Mouse (Mus musculus) adrenal gland, postnatal 4 days (tissue): ENCODE data around the gene Sost. TPM values are rescaled to one million over a fixed set of nuclear protein-coding genes. Genes with fewer than 3 reads are reported as not detected.
A peak's percentile ranks its signal among the peaks of the same experiment; 100 is the strongest.
"Not testable (repeated sequence)": the region's sequence is repeated elsewhere in the genome, so short reads cannot be mapped to it uniquely, and the experiment has no call there.

Source experiments
- DNase-seq, 2 experiments: peaks; one replicate each; pipeline ENCODE4 v3.0.0; 2021 to 2022; ENCODE audit warnings: low spot score in 2 of 2, mixed read lengths in 2 of 2
- long read RNA-seq, 2 experiments: library from polyadenylated mRNA; stranded (forward); transcript quantifications; one replicate each; pipeline ENCODE4 v2.0.0; 2021
- total RNA-seq, 2 experiments: library from RNA; stranded (reverse); gene quantifications; 2 replicates each; pipeline ENCODE4 v1.2.3; 2021

The Sost gene
- total RNA-seq = under 1 TPM; 0.20 to 0.25 TPM
- long read RNA-seq, experiment 1 = 0 reads
- long read RNA-seq, experiment 2 = 0 reads

DNA sequence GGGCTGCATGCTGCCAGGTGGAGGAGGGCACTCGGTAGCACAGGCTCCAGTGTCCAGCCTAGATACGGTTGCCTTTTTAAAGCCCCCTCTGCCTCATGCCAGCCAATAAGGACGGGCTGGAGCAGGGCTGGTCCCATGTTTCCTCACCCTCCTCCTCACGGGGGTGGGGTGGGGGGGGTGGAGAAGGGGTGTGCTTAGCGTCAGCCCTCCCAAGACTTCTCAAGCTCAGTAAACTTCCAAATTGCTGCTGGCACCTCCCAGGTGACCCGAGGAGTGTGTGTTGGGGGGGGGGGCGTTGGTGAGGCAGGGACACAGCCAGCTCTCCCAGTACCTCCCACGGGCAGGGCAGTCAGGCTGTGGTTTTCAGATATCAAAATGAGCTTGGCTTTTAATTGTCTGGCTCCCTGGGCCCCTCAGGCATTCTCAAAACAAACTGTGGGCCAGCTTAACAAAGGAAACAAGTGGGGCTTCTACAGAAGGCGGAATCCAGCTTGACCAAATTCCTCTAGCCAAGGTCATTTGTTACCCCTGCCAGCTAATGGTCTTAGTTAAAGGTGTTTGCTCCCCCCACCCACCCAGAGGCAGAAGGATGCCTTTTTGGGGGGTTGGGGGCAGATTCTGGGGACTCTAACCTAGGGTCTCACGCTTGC, at the start of gene Sost:
TSS of gene Sost (minus strand) at position 51 of the 650 bp plus-strand sequence.
- DNase-seq = no peak

DNA sequence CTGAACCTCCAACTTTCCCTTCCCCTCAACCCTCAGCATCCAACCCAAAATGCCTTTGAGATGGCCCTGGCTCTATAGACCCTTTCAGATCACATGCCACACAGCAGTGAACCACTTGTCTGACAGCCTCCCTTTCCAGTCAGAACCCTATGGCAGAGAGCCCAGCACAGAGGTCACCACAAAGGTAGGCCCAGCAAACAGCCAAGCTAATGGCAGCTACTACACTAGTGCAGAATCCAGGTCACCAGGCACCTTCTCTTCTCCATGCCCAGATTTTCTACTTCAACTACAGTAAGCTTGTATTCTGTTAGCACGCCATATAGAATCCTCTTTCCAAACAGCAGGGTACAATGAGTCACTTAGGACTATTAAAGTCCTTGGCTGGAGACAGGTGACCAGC, 49.3 kb upstream of the Sost start:
- DNase-seq = no peak

DNA sequence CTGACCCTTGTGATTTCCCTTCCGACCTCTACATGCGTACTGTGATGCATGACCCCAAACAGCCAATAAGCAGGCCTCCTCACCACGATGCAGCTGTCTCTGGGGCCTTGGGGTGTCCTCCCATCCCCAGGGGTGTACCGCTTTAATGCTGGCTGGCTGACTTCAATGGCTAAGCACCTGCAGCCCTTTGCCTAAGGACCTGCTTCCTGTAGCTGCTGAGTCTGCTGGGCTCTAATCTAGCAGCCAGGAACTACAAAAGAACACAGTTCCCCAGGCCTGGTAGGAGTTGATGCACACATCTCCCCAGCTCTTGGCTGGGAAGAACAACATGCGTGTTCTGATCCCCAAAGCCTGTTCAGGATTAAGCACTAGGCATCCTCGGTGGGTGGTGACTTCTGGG, 48.7 kb upstream of the Sost start:
- no peak for DNase-seq

DNA sequence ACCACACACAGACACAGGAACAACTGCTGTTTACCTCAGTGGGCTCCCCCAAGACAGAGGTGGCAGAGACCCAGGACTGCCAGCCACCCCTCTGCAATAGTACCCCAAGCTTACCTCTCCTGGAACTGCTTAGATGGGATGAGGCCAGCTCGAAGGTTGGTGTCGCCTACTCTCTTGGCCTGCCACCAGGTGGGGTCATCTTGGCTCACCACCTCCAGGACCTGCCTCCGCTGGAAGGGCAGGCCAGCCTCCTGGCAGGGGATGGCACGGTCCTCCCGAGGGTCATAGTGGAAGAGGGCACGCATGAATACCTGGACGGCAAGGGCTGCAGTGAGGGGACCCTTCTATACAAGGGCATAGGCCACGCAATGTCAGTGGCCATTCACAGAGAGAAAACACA, 46.4 kb upstream of the Sost start:
- no peak for DNase-seq

GRCm38 (mm10) chr11:102011510-102011909, 44.7 kb upstream of the Sost start:
- DNase-seq = no peak

- no peak for DNase-seq
Observed at GRCm38 (mm10) chr11:102010140-102010539, 43.3 kb upstream of the Sost start.

DNA sequence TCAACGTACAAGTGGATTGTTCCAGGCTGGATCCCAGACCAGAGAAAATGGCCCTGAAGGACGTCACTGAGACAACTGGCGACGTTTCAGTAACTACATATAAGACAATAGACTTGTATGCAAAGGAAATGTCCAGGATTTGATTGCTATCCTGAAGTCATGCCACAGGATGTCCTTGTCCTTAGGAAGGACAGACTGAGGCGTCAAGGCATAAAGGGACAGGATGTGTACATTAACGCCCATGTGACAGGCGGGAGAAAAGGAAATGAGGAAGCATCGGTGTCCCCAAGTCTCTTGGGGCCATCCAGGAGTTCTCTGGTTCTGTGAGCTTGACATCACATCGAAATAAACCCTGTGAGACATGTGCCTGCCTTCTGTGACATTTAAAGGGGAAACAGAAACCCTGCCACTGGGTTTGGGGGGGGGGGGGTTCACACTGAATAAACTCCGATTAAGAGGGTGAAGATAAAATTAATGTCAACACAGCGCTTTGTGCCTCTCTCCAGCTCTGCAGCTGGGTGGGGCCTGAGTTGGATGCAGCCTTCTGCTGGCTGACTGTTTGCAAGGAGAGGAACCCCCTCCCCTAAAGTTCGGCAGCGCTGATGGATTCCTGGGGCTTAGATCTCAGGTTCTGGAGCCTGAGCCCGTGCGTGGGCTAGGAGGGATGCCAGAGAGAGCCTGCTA, 42.3 kb upstream of the Sost start:
- no peak for DNase-seq

DNA sequence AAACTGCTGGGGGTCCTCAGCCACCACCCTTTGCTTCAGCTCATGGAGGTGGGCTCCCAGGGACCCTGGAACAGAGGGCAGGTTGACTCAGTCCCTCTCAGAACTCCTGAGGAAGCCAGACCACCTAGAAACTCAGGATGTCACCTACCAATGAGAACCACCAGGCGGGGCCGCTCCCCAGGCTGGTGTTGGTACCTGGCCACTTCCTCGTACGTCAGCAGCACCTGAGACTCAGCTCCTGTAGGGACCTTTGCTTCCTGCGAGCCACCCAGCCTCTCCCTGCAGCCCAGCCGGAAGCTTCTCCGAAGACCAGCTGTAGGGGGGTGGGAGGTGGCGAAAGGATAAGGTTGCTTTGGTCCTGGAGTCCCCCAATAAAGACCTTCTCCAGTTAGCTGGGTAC, 41.6 kb upstream of the Sost start:
- no peak for DNase-seq

- DNase-seq = no peak
Observed at GRCm38 (mm10) chr11:102006688-102007087, 39.9 kb upstream of the Sost start.

- no peak for DNase-seq
Observed at GRCm38 (mm10) chr11:102006271-102006670, 39.5 kb upstream of the Sost start.

DNA sequence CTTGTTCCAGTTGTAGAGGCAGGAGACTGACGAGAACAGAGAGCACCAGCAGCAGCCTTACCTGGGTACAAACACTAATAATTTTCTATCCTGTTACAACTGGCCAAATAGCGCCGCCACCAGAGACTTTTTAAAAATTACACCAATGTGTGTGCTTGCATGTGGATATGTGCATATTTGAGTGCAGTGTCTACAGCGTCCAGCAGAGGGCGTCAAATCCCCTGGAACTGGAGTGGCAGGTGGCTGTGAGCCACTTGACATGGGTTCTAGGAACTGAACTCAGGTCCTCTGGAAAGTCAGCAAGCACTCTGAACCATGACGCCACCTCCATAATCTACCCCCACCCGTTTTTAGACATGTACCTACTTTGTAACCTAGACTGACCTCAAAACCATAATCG, 37.4 kb upstream of the Sost start:
- no peak for DNase-seq

DNA sequence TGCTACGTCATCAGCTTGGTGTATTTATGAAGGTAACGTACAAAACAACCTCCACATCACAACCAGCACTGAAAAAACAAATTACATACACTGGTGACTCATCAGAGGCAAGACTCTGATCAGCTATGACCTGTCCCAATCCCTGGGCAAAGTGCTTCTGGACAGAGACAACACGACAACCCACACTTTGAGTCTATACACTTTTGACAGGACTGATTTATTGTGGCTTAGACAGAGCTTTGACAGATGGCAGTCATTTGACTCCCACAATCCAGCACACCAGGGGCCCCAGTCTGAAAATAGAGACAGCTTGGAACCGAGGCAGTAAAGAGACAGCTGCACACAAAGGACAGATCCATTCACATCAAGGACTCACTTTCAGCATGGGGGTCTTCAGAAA, 32.7 kb upstream of the Sost start:
- no peak for DNase-seq

DNA sequence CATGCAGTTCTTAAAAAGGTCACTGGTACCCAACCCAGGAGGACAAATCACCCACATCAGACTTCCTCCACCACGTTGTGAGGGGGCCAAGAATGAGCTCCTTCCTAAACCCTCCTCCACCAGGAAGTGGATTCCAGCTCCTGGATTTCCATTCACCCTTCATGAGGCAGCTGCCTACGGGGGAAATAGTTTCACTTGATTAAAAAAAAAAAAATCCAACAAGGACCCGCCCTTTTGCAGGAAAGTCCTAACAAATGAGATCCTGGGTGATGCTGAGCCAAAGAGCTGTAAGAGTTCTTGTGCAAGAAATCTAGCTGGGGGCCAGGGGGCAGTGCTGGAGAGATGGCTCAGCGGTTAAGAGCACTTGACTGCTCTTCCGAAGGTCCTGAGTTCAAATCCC, 31.4 kb upstream of the Sost start:
- DNase-seq = no peak

DNA sequence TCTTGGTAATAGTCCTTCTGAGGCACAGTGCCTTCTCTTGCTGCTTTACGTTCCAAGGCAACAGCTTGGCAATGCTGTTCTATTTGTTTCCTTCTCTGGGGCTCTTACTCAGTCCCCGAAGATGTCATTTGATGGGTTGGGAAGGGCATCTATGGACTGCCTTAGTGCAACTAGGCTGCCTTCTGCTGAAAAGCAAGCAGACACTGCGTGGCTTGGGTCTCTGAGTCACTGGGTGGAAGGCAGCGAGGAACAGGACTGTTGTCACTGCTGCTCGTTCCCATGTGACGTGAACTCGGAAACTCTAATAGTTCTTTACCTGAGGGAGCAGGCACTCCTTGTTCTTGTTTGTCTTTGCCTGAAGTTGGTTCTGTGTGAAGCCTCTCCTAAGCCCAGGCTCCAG, 29.1 kb upstream of the Sost start:
- DNase-seq = no peak

- DNase-seq = no peak
Observed at GRCm38 (mm10) chr11:101994100-101994499, 27.3 kb upstream of the Sost start.

DNA sequence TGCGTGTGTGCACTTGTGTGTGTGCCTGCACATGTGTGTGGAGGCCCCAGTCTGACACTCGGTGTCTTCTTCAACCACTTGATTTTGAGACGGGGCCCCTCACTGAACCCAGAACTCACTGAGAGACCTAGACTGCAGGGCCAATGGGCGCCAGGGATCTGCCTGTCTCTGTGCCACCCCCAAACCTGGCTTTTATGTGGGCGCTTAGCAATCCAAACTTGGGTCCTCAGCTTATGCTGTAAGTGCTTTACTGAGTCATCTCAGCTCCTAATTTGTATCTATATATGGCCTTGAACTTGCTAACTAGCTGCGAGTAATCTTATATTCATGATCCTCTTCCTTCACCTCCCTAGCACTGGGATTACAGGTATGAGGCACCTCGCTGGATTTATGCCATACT, 25.6 kb upstream of the Sost start:
- no peak for DNase-seq

GRCm38 (mm10) chr11:101991813-101992212, 25.0 kb upstream of the Sost start:
- no peak for DNase-seq

DNA sequence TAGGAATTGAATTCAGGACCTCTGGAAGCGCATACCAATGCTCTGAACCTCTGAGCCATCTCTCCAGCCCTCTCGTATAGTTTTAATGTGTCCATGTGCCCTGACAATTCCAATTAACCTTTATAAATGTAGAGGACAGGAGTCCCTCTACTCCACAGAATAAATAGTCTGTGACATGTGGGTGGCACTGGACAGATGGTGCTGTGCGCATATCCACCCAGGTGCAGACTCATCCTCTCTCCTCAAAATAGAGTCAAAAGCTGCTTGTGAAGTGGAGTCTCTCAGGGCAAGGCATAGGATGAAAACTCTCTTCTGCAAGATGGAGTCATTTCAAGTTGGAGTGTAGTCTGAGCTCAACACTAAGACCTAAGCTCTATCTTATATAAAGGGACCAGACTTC, 23.4 kb upstream of the Sost start:
- no peak for DNase-seq

DNA sequence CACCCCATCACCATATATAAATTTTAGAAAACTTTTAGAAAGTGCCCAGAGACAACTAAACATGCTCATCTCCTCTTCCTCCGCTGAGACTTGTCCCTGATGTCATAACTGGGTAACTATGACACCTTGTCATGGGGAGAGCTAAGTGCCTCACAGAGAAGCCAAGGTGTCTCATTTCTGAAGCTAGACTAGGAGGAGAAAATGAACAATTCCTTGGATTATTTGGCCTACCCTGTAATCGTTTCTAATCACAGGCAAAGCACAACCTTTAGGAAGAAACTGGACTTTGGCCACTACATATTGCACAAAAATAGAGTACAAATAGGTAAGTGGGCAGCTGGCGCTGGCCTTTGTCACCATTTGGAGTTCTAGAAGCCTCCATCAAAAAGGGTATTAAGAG, 20.1 kb upstream of the Sost start, which contains the start of gene Dusp3:
TSS of gene Dusp3 (minus strand) at position 101 of the 400 bp plus-strand sequence.
- DNase-seq = no peak

DNA sequence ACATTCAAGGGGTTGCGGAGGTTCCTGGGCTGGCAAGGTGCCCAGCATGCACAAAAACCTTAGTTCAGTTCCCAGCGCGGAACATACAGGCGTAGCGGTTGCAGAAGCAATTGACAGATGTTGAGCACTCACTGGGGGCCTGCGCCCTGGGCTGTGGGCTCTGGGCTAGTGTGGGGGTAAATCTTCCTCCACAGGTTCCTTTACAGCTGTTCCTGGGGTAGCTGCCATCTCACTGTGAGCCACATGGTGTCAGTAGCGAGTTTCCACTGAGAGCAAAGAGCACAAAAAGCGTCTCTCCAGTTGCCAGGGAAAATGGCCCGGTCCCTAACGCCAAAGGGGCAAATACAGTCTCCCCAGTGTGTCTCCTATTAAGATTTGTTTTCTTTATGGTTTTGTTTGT, 19.2 kb upstream of the Sost start:
- peak; percentile 53 to 73 for DNase-seq

DNA sequence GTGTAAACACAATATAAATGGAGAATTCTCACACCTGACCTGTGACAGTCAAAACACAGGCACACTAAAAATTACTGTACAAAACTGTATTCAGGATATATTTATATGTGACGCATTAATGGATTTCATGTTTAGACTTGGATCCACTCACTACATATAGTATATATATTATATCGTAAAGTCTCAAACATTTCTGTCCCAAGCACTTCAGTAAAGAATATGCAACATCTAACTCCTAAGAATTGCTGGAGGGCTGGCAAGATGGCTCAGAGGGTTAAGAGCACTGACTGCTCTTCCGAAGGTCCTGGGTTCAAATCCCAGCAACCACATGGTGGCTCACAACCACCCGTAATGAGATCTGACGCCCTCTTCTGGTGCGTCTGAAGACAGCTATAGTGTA, 18.6 kb upstream of the Sost start:
- DNase-seq = not testable (repeated sequence)

GRCm38 (mm10) chr11:101984054-101985025, 17.5 kb upstream of the Sost start, which contains the start of gene Cfap97d1:
Gene Cfap97d1, plus strand, starts transcription at chr11:101984279.
- peak; percentile 67 to 82 for DNase-seq
